Mouse (Mus musculus) embryonic facial prominence, embryonic 15.5 days (tissue): ENCODE data around the gene Stat5a. TPM values are rescaled to one million over a fixed set of nuclear protein-coding genes. Genes with fewer than 3 reads are reported as not detected.
A peak's percentile ranks its signal among the peaks of the same experiment; 100 is the strongest.

ENCODE experiments used
- ATAC-seq: fragments of 200-750 bp; cut with Nextera tagmentation; 2 replicates; pipeline ENCODE4 v1.8.0; 2017; ENCODE audit warnings: low read depth, moderate TSS enrichment; ENCODE audit not compliant: insufficient number of reproducible peaks, low FRiP score, low TSS enrichment
- H3K27ac ChIP-seq: fragments of 300-500 bp; sonication (generic); replicated peaks from 2 replicates; pipeline ENCODE4 v1.5.1; 2015; ENCODE audit warnings: mild to moderate bottlenecking, inconsistent platforms
- H3K27me3 ChIP-seq: fragments of 300-500 bp; sonication (generic); 2 replicates; pipeline ENCODE4 v1.6.1; 2015; ENCODE audit warnings: inconsistent platforms
- H3K36me3 ChIP-seq: fragments of 300-500 bp; sonication (generic); 2 replicates; pipeline ENCODE4 v1.6.1; 2015; ENCODE audit warnings: mild to moderate bottlenecking, inconsistent platforms
- H3K4me1 ChIP-seq: fragments of 300-500 bp; sonication (generic); 2 replicates; pipeline ENCODE4 v1.6.1; 2015; ENCODE audit warnings: inconsistent platforms
- H3K4me2 ChIP-seq: fragments of 300-500 bp; sonication (generic); replicated peaks from 2 replicates; pipeline ENCODE4 v1.6.1; 2015; ENCODE audit warnings: mild to moderate bottlenecking, inconsistent platforms
- H3K4me3 ChIP-seq: fragments of 300-500 bp; sonication (generic); replicated peaks from 2 replicates; pipeline ENCODE4 v1.5.1; 2015; ENCODE audit warnings: mild to moderate bottlenecking, inconsistent platforms
- H3K9ac ChIP-seq: fragments of 300-500 bp; sonication (generic); 2 replicates; pipeline ENCODE4 v1.6.1; 2015; ENCODE audit warnings: inconsistent platforms
- H3K9me3 ChIP-seq: fragments of 300-500 bp; sonication (generic); replicated peaks from 2 replicates; pipeline ENCODE4 v1.6.1; 2016; ENCODE audit warnings: inconsistent platforms
- WGBS: fragments of 180-500 bp; shearing (Covaris S2); methylation state at CpG from one replicate; pipeline ENCODE4 v1.1.7; 2015; 5-methylcytosine and 5-hydroxymethylcytosine counted together
- polyA plus RNA-seq: library from polyadenylated mRNA; unstranded; fragments of >200 nt; fragmentation: Nextera tagmentation; extraction: Ambion mirVana; gene quantifications from 2 replicates; pipeline ENCODE4 v1.2.1, GENCODE M21; 2015

The Stat5a gene
- 9.7 and 10.4 TPM in 2 replicates for polyA plus RNA-seq

DNA sequence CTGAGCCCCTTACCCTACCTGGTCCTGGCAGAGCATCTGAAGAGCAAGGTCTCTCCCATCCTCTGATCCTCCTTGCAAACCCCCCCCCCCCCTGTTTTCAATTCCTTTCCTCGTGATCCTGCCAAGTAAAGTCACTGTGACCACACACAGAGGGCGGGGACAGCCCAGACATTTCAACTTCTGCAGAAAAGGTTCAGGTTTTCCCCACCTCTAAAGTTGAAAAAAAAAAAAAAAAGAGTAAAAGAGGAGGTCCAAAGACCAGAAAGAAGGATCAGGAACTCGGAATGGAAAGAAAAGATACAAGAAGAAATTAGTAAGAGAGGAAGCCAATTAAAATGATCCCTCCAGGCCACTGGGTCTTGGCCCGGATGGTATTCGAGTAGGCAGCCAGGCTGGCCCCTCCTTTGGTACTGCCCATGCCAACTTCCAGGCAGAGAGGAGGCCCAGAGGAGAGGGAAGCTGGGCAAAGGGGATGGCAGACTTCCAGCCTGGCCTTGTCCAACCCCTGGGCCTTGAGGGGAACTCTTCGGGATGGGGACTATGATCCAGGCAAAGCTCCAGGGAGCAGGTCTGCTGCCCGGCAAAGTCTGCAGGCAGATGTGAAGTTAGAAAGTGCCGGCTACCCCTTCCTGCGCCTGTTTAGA is at the start of gene Stat5a:
Stat5a (plus strand) TSS at position 417 of the 644 bp plus-strand sequence.
- Histone ChIP-seq H3K4me2 (peak within 1 kb of the TSS; percentile 75), H3K4me1 (peaks cover 13% of the 10 kb centered on the region), H3K27ac (0 out of 2 replicates have a peak within 1 kb of the TSS, but pooled peaks have one; percentile 49), H3K27me3 (peaks cover 30% of the 10 kb centered on the region; the same call in 1 of the 2 replicates), H3K4me3 (peak within 1 kb of the TSS; percentile 53), H3K36me3 (no peaks in the 10 kb centered on the region), H3K9me3 (no peaks in the 10 kb centered on the region), H3K9ac (peak within 1 kb of the TSS; percentile 37; the same call in 1 of the 2 replicates)
- ATAC-seq, result 0 out of 2 replicates have a peak, but pooled peaks have one; percentile 15
- WGBS, result 46% methylated on average over 9 of the region's 9 CpGs

DNA sequence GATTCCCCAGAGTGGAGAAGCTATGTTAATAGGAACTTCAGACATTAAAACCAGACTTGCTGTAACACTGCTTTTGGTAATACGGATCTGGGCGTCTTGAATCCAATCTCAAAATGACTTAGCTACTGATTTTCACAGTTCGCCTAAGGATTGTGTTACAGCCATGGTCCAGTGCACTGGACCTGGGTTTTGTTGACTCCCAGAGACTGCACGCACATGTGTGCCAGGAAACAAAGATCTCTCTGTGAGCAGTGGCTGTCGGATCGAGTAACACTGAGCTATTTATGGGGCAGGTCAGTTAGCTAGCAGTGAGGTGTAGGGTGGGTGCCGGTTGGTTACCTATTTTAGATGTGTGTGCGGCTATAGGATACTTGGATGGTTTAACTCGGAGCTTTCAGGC is 48.6 kb upstream of the Stat5a start:
- H3K4me1 ChIP-seq, result peaks cover 5% of the 10 kb centered on the region
- H3K9me3 ChIP-seq, result no peaks in the 10 kb centered on the region
- H3K4me2 ChIP-seq, result no peak overlapping the region
- no peak; the same call in 1 of the 2 replicates for ATAC-seq
- H3K27ac ChIP-seq, result 0 out of 2 replicates have a peak overlapping the region, but pooled peaks have one; percentile 28
- peaks cover 4% of the 10 kb centered on the region; the same call in 1 of the 2 replicates for H3K36me3 ChIP-seq
- H3K9ac ChIP-seq, result no peak overlapping the region
- no peaks in the 10 kb centered on the region for H3K27me3 ChIP-seq
- H3K4me3 ChIP-seq, result no peak overlapping the region
- WGBS, result 38% methylated on average over 9 of the region's 9 CpGs

GRCm38 (mm10) chr11:100811132-100811531 is 48.0 kb upstream of the Stat5a start:
- H3K4me3 ChIP-seq, result no peak overlapping the region
- H3K27ac ChIP-seq, result no peak overlapping the region
- no peak overlapping the region for H3K4me2 ChIP-seq

DNA sequence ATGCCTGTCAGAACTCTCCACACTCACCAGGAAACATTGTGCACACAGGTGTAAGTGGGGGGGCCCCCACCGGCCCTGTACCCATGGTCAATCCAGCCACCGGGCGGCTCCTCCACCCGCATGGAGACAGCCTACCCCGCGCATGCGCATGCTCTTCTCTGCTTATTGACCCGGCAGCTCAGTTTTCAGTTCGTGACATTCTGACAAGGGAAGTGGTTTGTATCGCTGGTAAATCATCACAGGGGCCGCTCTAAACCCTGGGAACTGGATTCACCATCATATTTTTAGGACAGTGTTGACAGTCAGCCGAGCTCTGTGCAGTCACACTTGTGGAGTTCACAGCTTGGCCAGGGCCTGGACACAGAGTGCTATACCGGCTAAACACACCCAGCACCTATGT is 44.7 kb upstream of the Stat5a start:
- H3K4me3 ChIP-seq, result no peak overlapping the region
- no peak overlapping the region for H3K4me2 ChIP-seq
- no peak overlapping the region for H3K27ac ChIP-seq
- H3K27me3 ChIP-seq, result no peaks in the 10 kb centered on the region; the same call in 1 of the 2 replicates
- no peak for ATAC-seq
- no peak overlapping the region for H3K9ac ChIP-seq
- H3K9me3 ChIP-seq, result no peaks in the 10 kb centered on the region
- 43% methylated on average over 13 of the region's 13 CpGs for WGBS
- no peaks in the 10 kb centered on the region for H3K36me3 ChIP-seq
- H3K4me1 ChIP-seq, result peaks cover 15% of the 10 kb centered on the region

More at GRCm38 (mm10) chr11:100811132-100811531, 48.0 kb upstream of the Stat5a start:
- Histone ChIP-seq H3K27me3 (no peaks in the 10 kb centered on the region), H3K4me1 (peaks cover 5% of the 10 kb centered on the region), H3K9me3 (no peaks in the 10 kb centered on the region), H3K9ac (no peak overlapping the region), H3K36me3 (peaks cover 2% of the 10 kb centered on the region; the same call in 1 of the 2 replicates)
- no peak for ATAC-seq
- 75% methylated on average over 2 of the region's 2 CpGs for WGBS

GRCm38 (mm10) chr11:100816342-100816741 is 42.8 kb upstream of the Stat5a start:
- Histone ChIP-seq H3K36me3 (no peaks in the 10 kb centered on the region), H3K4me2 (no peak overlapping the region), H3K27me3 (no peaks in the 10 kb centered on the region; the same call in 1 of the 2 replicates), H3K9me3 (no peaks in the 10 kb centered on the region), H3K4me3 (no peak overlapping the region), H3K27ac (no peak overlapping the region), H3K9ac (no peak overlapping the region), H3K4me1 (peaks cover 27% of the 10 kb centered on the region)
- ATAC-seq, result no peak
- 79% methylated on average over 3 of the region's 3 CpGs for WGBS

GRCm38 (mm10) chr11:100816801-100817200 is 42.4 kb upstream of the Stat5a start:
- no peaks in the 10 kb centered on the region; the same call in 1 of the 2 replicates for H3K27me3 ChIP-seq
- H3K4me2 ChIP-seq, result no peak overlapping the region
- ATAC-seq, result no peak

GRCm38 (mm10) chr11:100817311-100817710 is 41.8 kb upstream of the Stat5a start:
- Histone ChIP-seq H3K36me3 (no peaks in the 10 kb centered on the region), H3K27ac (no peak overlapping the region), H3K4me2 (no peak overlapping the region), H3K4me3 (no peak overlapping the region), H3K4me1 (peaks cover 29% of the 10 kb centered on the region), H3K9me3 (no peaks in the 10 kb centered on the region), H3K9ac (no peak overlapping the region), H3K27me3 (no peaks in the 10 kb centered on the region; the same call in 1 of the 2 replicates)
- 83% methylated on average over 9 of the region's 9 CpGs for WGBS
- no peak for ATAC-seq

More at GRCm38 (mm10) chr11:100816801-100817200, 42.4 kb upstream of the Stat5a start:
- Histone ChIP-seq H3K9ac (no peak overlapping the region), H3K4me1 (peaks cover 27% of the 10 kb centered on the region), H3K4me3 (no peak overlapping the region), H3K27ac (no peak overlapping the region), H3K36me3 (no peaks in the 10 kb centered on the region), H3K9me3 (no peaks in the 10 kb centered on the region)
- 79% methylated on average over 4 of the region's 4 CpGs for WGBS

GRCm38 (mm10) chr11:100818359-100819012 is 40.7 kb upstream of the Stat5a start:
- 86% methylated on average over 15 of the region's 15 CpGs for WGBS
- Histone ChIP-seq H3K9ac (no peak overlapping the region), H3K9me3 (no peaks in the 10 kb centered on the region), H3K27ac (no peak overlapping the region), H3K4me1 (peaks cover 34% of the 10 kb centered on the region), H3K4me2 (no peak overlapping the region), H3K27me3 (no peaks in the 10 kb centered on the region; the same call in 1 of the 2 replicates), H3K4me3 (no peak overlapping the region), H3K36me3 (no peaks in the 10 kb centered on the region)
- ATAC-seq, result no peak

DNA sequence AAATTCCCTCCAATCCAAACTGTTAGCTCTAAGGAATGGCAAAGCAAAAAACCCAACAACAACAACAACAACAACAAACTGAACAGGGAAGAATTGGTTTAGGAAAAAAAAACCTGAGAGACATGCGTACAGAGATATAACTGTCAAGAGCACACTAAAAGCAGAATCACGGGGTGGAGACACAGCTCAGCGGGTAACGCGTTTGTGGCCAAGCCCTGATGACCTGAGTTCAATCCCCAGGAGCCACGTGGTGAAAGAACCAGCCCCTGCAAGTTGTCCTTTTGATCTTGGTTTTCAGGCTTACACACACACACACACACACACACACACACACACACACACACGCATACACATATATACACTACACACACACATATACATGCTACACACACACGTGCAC is 40.1 kb upstream of the Stat5a start:
- peaks cover 34% of the 10 kb centered on the region for H3K4me1 ChIP-seq
- no peak overlapping the region for H3K9ac ChIP-seq
- H3K4me3 ChIP-seq, result no peak overlapping the region
- H3K27ac ChIP-seq, result no peak overlapping the region
- no peak for ATAC-seq
- no peaks in the 10 kb centered on the region for H3K36me3 ChIP-seq
- no peaks in the 10 kb centered on the region; the same call in 1 of the 2 replicates for H3K27me3 ChIP-seq
- H3K9me3 ChIP-seq, result no peaks in the 10 kb centered on the region
- no peak overlapping the region for H3K4me2 ChIP-seq
- WGBS, result 70% methylated on average over 8 of the region's 8 CpGs

DNA sequence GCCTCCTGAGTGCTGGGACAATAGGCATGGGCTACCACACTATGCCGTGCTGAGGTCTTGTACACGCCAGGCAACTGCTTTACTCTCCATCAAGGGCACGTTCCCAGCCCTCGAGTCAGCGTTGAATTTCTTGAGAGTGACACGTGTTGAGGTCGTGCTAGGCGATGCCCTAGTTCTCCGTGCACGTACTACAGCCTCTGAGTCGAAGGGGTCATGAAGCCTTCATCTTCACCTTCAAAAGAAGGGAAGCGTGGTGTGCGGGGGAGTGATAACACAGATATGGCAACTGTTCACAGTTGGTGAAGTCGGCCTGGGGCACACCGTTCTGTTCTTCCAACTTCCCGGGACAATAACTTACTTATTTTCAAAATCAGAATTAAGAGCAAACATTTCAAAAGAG is 39.5 kb upstream of the Stat5a start:
- Histone ChIP-seq H3K27me3 (no peaks in the 10 kb centered on the region; the same call in 1 of the 2 replicates), H3K9me3 (no peaks in the 10 kb centered on the region), H3K4me3 (no peak overlapping the region), H3K4me2 (no peak overlapping the region), H3K36me3 (no peaks in the 10 kb centered on the region), H3K27ac (0 out of 2 replicates have a peak overlapping the region, but pooled peaks have one; percentile 58), H3K4me1 (peaks cover 30% of the 10 kb centered on the region), H3K9ac (no peak overlapping the region)
- no peak for ATAC-seq
- WGBS, result 46% methylated on average over 16 of the region's 16 CpGs

DNA sequence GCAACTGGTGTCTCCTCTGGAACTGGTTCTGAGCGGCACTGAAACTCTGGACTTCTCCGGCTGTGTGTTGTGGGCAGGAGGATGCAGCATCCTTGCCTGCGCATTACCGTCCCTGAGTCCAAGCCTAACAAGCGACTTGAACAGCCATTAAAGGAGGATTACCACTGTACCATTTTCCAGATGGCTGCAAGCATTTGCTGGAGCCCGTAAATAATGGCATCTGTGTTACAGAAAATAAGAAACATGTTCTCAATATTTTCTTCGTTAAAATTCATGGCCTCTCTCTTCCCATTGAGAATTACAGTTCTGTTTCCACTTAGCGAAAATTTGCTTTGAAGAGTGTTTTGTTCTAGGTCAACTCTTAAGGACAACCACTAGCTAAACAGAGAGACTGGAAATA is 39.1 kb upstream of the Stat5a start:
- Histone ChIP-seq H3K9ac (no peak overlapping the region), H3K27ac (0 out of 2 replicates have a peak overlapping the region, but pooled peaks have one; percentile 58), H3K36me3 (no peaks in the 10 kb centered on the region), H3K27me3 (no peaks in the 10 kb centered on the region; the same call in 1 of the 2 replicates), H3K9me3 (no peaks in the 10 kb centered on the region), H3K4me3 (no peak overlapping the region), H3K4me2 (0 out of 2 replicates have a peak overlapping the region, but pooled peaks have one; percentile 3), H3K4me1 (peaks cover 30% of the 10 kb centered on the region)
- 33% methylated on average over 8 of the region's 8 CpGs for WGBS
- ATAC-seq, result peak; percentile 43; the same call in 1 of the 2 replicates
